Mouse (Mus musculus) lung, adult 2 months (tissue): ENCODE measurements around the gene Gosr1. TPM values are rescaled to one million over a fixed set of nuclear protein-coding genes. Genes with fewer than 3 reads are reported as not detected.
A peak's percentile ranks its signal among the peaks of the same experiment; 100 is the strongest.
"Not testable (repeated sequence)": the region's sequence is repeated elsewhere in the genome, so short reads cannot be mapped to it uniquely, and the experiment has no call there.

Experiments
- DNase-seq: peaks from one replicate; pipeline ENCODE4 v3.0.0; 2022
- H3K4me1 ChIP-seq: fragments of 200-500 bp; 2 replicates; pipeline ENCODE4 v1.6.1; 2011; ENCODE audit warnings: low read length; ENCODE audit not compliant: control insufficient read depth, insufficient read depth
- H3K4me3 ChIP-seq: fragments of 200-500 bp; replicated peaks from 2 replicates; pipeline ENCODE3; 2011; ENCODE audit warnings: low read depth, mild to moderate bottlenecking, control low read depth, low read length; ENCODE audit errors: extremely low read depth
- CTCF ChIP-seq: fragments of 200-500 bp; IDR thresholded peaks from 2 replicates; pipeline ENCODE4 v1.5.1; 2011; ENCODE audit warnings: mild to moderate bottlenecking, low read length, control low read depth; ENCODE audit not compliant: insufficient read depth
- POLR2A ChIP-seq: fragments of 200-500 bp; IDR thresholded peaks from 2 replicates; pipeline ENCODE4 v1.6.1; 2011; ENCODE audit warnings: low read depth, mild to moderate bottlenecking, control low read depth, low read length, borderline replicate concordance; ENCODE audit errors: extremely low read depth
- WGBS: fragments of 180-500 bp; shearing (Covaris S2); methylation state at CpG from one replicate; pipeline ENCODE4 v1.1.7; 2018; 5-methylcytosine and 5-hydroxymethylcytosine counted together
- polyA plus RNA-seq: library from polyadenylated mRNA; depleted of rRNA; stranded (reverse); fragments of >200 nt; gene quantifications from 2 replicates; pipeline ENCODE4 v1.2.3, GENCODE M21; 2012; rRNA removed

Gene Gosr1
- polyA plus RNA-seq, 1 experiment, result 21.2 TPM

DNA sequence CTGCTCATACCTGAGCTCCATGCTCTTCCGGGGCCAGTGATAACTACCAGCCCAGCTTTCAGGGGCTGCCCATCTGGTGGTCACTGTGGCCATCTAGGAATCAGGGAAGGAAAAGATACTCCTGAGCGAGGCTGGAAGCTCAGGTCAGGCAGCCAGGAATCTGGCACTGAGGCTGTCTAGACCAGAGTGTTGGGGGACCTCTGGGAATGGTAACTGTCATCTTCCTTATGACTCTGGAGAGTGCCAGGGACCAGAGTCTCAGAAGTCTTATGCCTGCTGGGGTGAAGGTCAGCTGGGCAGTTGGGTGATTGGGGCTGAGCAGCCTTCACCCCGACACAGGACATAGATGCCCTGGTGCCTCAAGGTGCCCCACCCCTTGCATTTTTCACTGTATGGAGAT lies 55.7 kb downstream of the Gosr1 start:
- Histone ChIP-seq H3K4me3 (no peak overlapping the region), H3K4me1 (no peaks in the 10 kb centered on the region)
- 86% methylated on average over 3 of the region's 3 CpGs for whole genome bisulfite sequencing
- no peak for DNase-seq
- no peak for TF ChIP-seq POLR2A
- no peak for TF ChIP-seq CTCF

DNA sequence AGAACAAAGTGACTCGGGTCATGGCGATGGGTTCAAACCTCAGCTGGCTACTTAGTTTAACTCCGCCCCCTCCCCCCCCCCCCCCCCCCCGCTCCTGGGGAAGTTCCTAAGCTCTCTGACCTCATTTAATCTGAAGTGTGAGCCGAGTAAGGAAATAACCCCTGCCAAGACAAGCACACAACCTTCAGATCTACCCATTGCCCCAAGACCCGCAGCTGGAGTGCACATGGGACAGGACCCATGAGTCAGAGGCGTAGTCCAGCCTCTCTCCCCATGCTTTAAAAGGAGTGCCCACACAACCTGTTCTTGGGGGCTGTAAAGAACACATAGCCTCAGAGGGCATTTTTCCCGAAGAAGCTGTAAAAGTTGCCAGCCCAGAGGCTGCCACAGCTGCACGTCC lies 63.8 kb downstream of the Gosr1 start:
- 42% methylated on average over 7 of the region's 9 CpGs for WGBS
- TF ChIP-seq POLR2A (no peak), CTCF (no peak)
- Histone ChIP-seq H3K4me3 (no peak overlapping the region), H3K4me1 (no peaks in the 10 kb centered on the region)
- no peak for DNase-seq

DNA sequence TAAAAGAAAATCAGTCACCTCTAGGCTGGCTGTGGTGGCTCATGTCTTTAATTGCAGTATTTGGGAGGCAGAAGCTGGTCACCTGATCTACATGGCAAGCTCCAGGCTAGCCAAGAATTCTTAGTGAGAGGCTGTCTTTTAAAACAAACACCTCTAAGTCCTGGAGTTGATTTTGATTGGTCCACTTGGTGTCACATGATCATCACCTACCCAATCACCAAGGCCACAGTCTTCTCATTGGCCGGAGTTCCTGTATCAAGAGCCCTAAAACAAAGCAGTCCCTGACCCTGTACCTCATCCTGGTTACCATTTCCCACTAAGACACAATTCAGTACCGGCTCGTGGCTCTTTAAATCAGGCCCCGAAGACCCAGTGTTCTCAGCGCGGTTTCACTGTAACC lies 67.6 kb downstream of the Gosr1 start:
- DNase-seq, result no peak
- Histone ChIP-seq H3K4me1 (no peaks in the 10 kb centered on the region), H3K4me3 (no peak overlapping the region)
- WGBS, result 68% methylated on average over 6 of the region's 6 CpGs
- TF ChIP-seq CTCF (no peak), POLR2A (no peak)

DNA sequence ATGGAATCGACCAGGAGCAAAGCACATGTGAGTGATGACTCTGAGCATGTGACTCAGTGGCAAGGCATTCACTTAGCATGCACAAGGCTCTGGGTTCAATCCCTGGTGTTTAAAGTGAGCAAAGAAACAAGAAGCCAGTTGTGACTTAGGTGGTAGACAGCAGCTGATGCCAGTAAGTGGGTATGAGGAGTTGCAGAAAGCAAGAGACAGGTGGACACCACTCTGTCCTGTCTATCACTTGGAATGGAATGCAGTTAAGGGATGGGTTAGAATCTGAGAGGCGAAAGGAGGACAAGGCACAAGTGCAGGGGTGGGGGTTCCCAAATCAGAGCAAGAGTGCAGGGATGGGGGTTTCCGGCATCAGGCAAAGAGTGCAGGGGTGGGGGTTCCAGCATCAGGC lies 71.3 kb downstream of the Gosr1 start:
- Histone ChIP-seq H3K4me1 (no peaks in the 10 kb centered on the region), H3K4me3 (no peak overlapping the region)
- WGBS, result 73% methylated on average over 3 of the region's 3 CpGs
- no peak for TF ChIP-seq POLR2A
- TF ChIP-seq CTCF, result no peak
- no peak for DNase-seq

DNA sequence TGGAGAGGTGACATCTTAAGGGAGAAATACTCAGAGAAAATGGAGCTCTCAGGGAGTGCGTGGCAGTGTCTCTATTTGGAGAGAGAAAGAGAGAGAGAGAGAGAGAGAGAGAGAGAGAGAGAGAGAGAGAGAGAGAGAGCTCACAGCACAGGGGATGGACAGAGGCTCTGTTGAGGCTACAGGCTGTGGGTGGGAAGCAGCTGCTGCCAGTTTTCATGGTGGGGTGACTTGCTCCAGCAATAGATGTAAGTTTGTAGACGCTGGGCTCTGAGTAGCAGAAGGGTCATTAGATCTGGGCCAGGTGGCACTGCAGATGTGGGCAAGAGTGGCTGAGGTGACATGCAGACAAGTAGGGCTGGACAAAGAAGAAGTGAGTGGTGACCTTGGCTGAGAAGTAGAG lies 77.8 kb downstream of the Gosr1 start:
- 55% methylated on average over 2 of the region's 2 CpGs for WGBS
- H3K4me1 ChIP-seq, result no peaks in the 10 kb centered on the region
- no peak overlapping the region for H3K4me3 ChIP-seq
- no peak for TF ChIP-seq CTCF
- TF ChIP-seq POLR2A, result no peak
- no peak for DNase-seq

DNA sequence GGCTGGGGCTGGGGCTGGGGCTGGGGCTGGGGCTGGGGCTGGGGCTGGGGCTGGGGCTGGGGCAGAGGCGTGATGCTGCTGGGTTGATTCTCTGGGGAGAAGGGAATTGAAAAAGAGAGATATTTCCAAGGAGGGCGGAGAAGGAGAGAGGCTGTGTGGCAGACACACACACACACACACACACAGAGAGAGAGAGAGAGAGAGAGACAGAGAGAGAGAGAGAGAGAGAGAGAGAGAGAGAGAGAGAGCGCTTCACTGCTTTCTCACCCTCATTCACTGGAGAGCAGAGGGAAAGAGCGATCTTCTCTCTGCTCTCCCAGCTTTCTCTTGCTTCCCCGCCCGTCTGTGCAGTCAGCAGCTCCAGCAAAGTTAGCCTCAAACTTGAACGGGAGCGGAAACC lies 83.9 kb downstream of the Gosr1 start, which contains the start of gene Trarg1:
TSS of gene Trarg1 (plus strand) at position 301 of the 400 bp plus-strand sequence.
- H3K4me1 ChIP-seq, DNase-seq: not testable (repeated sequence)
- WGBS, result 53% methylated on average over 8 of the region's 8 CpGs
- peak within 1 kb of the TSS; percentile 19 for H3K4me3 ChIP-seq

Other genes with a start within 250 kb of the Gosr1 start
- 53.5 and 54.8 TPM in 2 replicates for gene Abr, start 141.3 kb downstream of the Gosr1 start, polyA plus RNA-seq
- gene Bhlha9, start 91.1 kb downstream of the Gosr1 start, polyA plus RNA-seq, result not detected in 2 replicates
- gene Trarg1, start 83.8 kb downstream of the Gosr1 start, polyA plus RNA-seq, result 5.3 and 7.5 TPM in 2 replicates
- 36.9 and 49.0 TPM in 2 replicates for gene Cpd, start 83.4 kb upstream of the Gosr1 start, polyA plus RNA-seq
- 0.10 and 0.39 TPM in 2 replicates for gene Tmigd1, start 138.6 kb upstream of the Gosr1 start, polyA plus RNA-seq
- 10.4 and 20.1 TPM in 2 replicates for gene Blmh, start 161.2 kb upstream of the Gosr1 start, polyA plus RNA-seq
- gene Slc6a4, start 235.0 kb upstream of the Gosr1 start, polyA plus RNA-seq, result 6.1 and 9.5 TPM in 2 replicates